Mouse (Mus musculus): ENCODE measurements at regions not wholly inside any gene's neighbourhood (a gene's known extent, or its start where the extent isn't known, plus 50 kb on each side); places are given as distances from the start of the nearest gene placed in this dataset.

DNA sequence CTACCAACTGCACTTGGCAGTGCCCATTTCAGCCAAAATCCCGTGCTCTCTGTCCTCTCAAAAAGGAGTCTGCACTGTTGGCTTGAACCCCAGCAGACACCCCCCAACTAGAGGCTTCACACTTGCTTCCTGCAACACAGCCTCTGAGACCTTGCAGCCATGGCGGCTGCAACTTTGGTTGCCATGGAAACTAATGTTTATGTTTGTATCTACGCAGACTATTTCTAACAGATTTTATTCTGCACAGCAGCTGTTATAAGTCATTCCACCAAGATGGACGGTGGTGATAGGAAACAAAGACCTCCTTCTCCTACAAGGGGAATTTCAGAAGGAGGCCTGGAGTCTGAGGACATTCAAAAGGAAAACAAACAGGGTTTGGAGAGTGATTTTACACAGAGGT, 338.3 kb upstream of the Kazn start:
- no peak for DNase-seq (ENCODE audit: low spot score in 2 of 2)

DNA sequence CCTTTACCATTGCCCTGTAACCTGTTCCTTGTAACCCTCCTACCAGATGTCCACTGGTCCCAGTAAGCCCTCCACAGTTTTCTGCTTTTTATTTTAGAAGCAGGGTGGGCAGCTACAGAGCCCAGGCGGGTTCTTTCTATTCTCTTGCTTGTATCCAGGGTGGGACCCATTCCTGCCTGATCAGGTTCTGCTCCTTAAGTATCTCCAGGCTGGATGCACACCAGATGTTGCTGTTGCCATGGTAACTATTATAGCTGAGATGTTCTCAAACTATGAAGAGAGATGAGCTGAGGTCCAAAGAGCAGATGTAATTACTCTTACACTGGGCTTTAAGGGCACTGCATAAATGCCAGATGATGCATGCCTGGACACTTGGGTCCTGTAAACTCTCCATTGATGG, 335.3 kb upstream of the Kazn start:
- DNase-seq (ENCODE audit: low spot score in 2 of 2) = no peak

DNA sequence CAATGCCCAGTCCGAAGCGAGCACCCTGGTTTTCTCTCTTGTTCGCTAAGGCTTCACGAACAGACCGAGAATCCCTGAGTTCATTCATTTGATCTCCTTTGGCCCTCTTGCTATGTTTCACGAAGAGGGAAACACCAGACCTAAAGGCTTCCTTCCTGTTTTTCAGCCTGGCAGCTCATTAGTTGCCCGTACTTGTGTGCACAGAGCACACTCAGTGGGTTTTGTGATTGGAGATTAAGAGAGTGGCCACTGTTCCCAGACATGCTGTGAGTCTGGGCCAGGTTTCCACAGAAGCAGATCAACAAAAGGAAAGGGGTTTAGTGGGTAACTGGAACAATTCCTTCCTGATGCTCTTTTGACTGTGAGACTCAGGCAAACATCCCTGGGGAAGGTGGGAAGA, 331.5 kb upstream of the Kazn start:
- DNase-seq (ENCODE audit: low spot score in 2 of 2) = no peak

DNA sequence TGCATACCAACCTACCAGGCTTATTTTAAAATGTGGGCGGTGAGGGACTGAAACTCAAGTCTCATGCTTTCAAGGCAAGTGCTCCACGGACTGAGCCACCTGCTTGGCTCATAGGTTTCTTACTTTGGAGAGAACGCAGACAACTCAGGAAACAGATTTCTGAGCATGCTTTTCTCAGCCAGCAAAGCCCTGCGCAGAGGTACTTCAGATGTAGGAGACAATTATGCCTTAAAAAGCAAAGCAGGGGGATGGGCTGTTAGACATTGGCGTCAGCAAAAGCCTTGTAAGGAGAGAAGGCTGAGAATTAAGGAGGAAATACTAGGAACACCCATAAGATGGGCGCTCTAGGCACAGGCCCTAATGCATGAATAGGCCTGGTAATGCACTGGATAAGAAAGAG, 329.4 kb upstream of the Kazn start:
- no peak for DNase-seq (ENCODE audit: low spot score in 2 of 2)

GRCm38 (mm10) chr4:142554716-142555115, 315.5 kb upstream of the Kazn start:
- DNase-seq (ENCODE audit: low spot score in 2 of 2) = peak in 1 of 2 experiments; percentile 39

- DNase-seq (ENCODE audit: low spot score in 2 of 2) = no peak
These were observed 306.7 kb upstream of the Kazn start for GRCm38 (mm10) chr4:142545871-142546270.

DNA sequence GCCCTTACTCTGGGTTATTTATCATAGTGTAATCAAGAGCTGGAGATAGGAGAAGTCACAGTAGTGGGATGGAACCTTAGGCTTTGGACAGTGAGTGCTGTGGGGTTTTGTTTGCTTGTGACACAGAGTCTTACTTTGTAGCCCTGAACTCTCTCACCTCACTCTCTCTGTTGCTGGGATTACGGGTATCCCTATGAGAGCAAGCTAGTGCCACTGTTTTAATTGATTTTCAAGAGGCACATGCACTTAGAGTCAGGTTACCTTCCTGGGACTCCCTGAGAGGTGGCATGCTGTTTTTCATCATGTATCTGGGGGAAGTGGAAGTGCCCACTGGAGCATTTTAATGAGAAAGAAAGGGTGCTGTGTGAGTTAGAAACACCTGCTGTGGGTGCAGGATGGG, 306.0 kb upstream of the Kazn start:
- DNase-seq (ENCODE audit: low spot score in 2 of 2) = no peak

DNA sequence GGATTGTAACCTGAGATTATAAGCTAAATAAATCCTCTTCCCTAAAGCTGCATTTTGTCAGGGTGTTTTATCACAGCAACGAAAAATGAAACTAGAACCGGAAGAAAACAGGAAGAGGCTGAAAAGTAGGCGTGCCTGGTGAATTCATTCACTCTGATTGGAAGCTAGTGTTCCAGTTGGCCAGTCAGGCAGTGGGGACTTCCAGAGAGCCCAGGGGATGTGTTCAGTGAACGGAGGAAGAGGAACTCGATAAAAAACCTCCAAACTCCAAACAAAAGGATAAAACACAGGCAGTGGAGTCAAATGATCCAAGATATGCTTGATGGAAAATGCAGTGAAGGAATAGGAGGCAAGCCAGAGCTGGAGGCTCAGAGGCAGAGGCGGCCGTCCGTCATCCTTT, 305.5 kb upstream of the Kazn start:
- DNase-seq (ENCODE audit: low spot score in 2 of 2) = no peak

- DNase-seq (ENCODE audit: low spot score in 2 of 2) = no peak
These were observed 300.1 kb upstream of the Kazn start for GRCm38 (mm10) chr4:142539200-142539750.

DNA sequence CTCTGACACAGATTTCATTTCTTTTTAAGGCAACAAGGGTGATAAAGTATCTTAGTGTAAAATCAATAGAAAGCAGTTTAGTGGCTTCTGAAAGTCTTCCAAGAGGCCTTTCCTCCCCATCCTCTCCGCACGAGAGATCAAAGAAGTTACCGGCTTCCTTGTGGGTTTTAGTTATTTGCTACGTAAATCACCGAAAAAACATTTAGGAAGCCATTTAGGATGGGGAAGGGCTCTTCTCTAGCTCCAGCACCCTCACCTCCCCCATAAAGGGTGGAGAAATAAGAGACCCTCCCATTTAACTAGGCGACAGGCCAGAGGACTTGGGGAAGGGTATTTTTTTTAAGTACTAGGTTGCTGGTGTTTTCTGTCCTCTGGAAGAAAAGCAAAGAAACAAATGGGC, 287.9 kb upstream of the Kazn start:
- no peak for DNase-seq (ENCODE audit: low spot score in 2 of 2)

DNA sequence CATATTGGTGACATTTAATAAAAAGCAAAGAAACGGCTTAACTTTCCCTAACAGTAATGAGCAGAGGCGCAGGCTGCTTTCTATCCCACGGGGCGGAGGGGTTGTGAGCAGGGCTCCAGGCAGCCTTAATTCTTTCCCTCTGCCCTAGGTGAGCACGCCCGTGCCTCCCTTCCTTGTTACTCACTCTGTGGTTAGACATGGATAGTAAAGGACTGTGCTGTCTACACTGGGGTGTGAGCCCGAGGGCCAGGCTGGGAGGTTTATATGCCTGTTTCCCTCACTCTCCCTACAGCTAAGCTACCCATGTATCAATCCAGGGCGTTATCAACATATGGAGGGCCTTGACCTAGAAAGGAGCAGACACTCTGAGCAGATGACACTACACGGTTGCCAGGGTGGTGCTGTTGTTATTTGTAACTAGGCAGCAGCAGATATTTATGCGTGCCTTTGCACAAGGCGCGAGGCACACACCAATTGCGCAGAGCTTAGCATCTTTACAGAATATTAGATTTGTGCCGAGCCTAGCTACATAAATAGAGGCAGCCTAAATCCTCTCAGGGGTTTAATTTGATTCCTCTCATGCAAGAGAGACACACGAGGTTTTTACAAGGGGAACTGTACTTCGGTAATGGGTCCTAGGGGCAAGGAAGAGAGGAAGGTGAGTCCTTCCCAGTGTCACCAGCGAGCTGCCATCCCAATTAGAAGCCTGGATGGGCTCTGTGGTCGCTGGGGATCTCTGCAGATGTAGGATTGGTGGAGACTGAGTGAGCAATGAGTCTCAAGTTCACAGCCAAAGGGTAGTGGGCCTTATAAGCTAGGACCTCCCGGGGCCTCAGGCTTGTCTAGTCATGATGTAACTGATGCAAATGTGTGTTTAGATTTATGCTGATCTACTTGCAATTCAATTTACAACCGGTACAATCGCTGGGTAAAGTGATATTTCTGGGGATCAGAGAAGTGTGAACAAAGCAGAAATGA, 278.6 kb upstream of the Kazn start:
- peak; percentile 13 to 24 for DNase-seq (ENCODE audit: low spot score in 2 of 2)

GRCm38 (mm10) chr4:142514751-142515150, 275.6 kb upstream of the Kazn start:
- no peak for DNase-seq (ENCODE audit: low spot score in 2 of 2)

- no peak for DNase-seq (ENCODE audit: low spot score in 2 of 2)
These were observed 270.2 kb upstream of the Kazn start for GRCm38 (mm10) chr4:142509386-142509785.

DNA sequence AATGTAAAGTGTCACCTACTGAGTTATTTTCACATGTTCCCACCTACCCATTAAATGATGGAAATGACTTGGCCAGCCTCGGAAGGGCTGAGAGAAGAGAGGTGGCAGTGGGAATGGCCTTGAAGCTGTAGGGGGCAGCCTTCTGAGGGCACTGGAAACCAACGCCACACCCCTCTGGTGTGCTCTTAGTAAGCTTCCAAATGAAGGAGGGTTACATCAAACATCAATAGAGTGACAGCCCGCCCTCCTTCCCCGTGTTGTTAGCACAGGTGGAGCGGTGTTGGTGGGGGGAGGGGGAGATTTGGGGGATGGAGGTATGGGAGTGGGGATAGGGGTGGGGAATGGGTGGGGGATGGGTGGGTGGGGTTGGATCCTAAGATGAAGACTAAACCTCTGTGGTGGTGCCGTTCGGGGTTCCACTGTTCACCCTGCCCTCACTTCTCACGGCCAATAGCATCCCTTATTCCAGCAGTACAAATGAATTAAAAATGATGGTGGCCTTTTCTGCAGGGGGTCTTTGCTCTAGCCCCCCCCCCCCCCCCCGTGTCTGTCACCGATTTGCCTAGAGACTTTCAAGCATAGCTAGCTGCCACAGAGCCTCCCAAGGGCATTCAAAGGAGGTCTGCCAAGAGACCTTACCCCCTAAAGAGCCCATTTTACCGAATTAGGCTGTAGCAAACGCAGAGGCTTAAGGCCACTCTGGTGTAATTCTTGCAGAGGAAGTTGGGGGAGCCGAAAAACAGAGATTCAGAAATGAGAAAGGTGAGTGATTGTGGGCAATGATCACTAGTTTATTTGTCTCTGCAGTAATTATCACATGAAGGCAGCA, 267.4 kb upstream of the Kazn start:
- DNase-seq (ENCODE audit: low spot score in 2 of 2) = no peak

- DNase-seq (ENCODE audit: low spot score in 2 of 2) = no peak
These were observed 264.6 kb upstream of the Kazn start for GRCm38 (mm10) chr4:142503761-142504160.

DNA sequence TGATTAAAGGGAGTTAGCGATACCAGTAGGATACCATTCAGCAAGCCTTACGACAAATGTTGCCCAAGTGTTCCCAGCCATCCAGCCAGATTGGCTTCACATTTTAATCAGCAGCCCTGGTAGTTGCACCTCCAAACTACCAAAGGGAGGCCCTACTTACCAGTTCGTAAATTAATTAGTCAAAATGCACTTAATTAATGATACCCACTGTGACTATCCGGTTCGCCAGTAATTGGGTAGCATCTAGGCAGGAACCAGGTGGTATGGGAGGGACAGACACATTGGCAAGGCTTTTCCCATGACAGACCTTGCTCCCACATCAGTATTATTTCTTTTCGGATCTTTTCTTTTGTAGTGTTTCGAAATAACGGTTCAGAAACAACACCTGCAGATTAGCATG, 262.0 kb upstream of the Kazn start:
- DNase-seq (ENCODE audit: low spot score in 2 of 2) = no peak

- no peak for DNase-seq (ENCODE audit: low spot score in 2 of 2)
These were observed 261.3 kb upstream of the Kazn start for GRCm38 (mm10) chr4:142500541-142500940.

- DNase-seq (ENCODE audit: low spot score in 2 of 2) = no peak
These were observed 257.4 kb upstream of the Kazn start for GRCm38 (mm10) chr4:142496605-142497004.

GRCm38 (mm10) chr4:142492926-142493492, 253.8 kb upstream of the Kazn start:
- no peak for DNase-seq (ENCODE audit: low spot score in 2 of 2)

- no peak for DNase-seq (ENCODE audit: low spot score in 2 of 2)
These were observed 246.7 kb upstream of the Kazn start for GRCm38 (mm10) chr4:142485784-142486423.

DNA sequence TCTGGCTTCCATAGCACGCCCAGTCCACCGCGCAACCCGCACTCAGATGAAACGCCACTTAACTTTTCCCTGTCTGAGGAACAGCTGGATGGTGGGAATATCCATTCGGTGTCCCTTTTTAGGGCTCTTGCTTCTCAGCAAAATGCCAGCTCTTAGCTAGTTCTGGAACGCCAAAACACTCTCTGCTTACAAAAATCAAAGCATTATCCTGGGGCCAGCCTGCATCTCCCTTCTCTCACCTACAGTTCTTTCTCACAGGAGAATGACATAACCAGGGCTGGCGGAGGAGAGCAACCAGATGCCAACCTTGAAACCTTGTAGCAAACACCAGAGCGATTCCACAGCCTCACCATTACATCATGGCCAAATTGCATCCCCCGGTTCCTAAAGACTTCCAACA, 236.4 kb upstream of the Kazn start:
- no peak for DNase-seq (ENCODE audit: low spot score in 2 of 2)
